Mouse (Mus musculus): ENCODE data around the gene Krt13. TPM values are rescaled to one million over a fixed set of nuclear protein-coding genes. Genes with fewer than 3 reads are reported as not detected.

Krt13 gene
- 0.25 and 1,946 TPM in 2 replicates for polyA plus RNA-seq (2012; rRNA removed)

- DNase-seq, result no peak
- no peak for TF ChIP-seq CTCF (IDR thresholded peaks at IDR 0.05; ENCODE audit: insufficient read depth, low read length)
- no peak for TF ChIP-seq POLR2A (IDR thresholded peaks at IDR 0.05; ENCODE audit: borderline replicate concordance, extremely low read depth, low read depth, low read length)
- H3K4me1 ChIP-seq (ENCODE audit: control insufficient read depth, insufficient read depth, low read length), result no peaks in the 10 kb centered on the region
- no peak within 1 kb of the TSS for H3K4me3 ChIP-seq (replicated peaks; ENCODE audit: extremely low read depth, low read depth, low read length)
- WGBS, result 56% methylated on average over 3 of the region's 3 CpGs
These were observed at the start of gene Krt13 for GRCm38 (mm10) chr11:100121466-100121865. TSS of gene Krt13 (minus strand) at chr11:100121566.

- DNase-seq, result peak; percentile 79
- Histone ChIP-seq H3K4me1 (ENCODE audit: control insufficient read depth, insufficient read depth, low read length) (no peaks in the 10 kb centered on the region; the same call in 1 of the 2 replicates), H3K4me3 (replicated peaks; ENCODE audit: extremely low read depth, low read depth, low read length) (no peak overlapping the region)
- TF ChIP-seq POLR2A (IDR thresholded peaks at IDR 0.05; ENCODE audit: borderline replicate concordance, extremely low read depth, low read depth, low read length) (no peak), CTCF (IDR thresholded peaks at IDR 0.05; ENCODE audit: insufficient read depth, low read length) (peak; percentile 90)
- WGBS, result 27% methylated on average over 14 of the region's 14 CpGs
These were observed 47.7 kb upstream of the Krt13 start for GRCm38 (mm10) chr11:100168765-100169762.

- H3K4me3 ChIP-seq (replicated peaks; ENCODE audit: extremely low read depth, low read depth, low read length), result no peak overlapping the region
These were observed 46.7 kb upstream of the Krt13 start for GRCm38 (mm10) chr11:100168071-100168470.

GRCm38 (mm10) chr11:100164392-100164791 is 43.0 kb upstream of the Krt13 start:
- H3K4me1 ChIP-seq (ENCODE audit: control insufficient read depth, insufficient read depth, low read length), result no peaks in the 10 kb centered on the region; the same call in 1 of the 2 replicates
- TF ChIP-seq POLR2A (IDR thresholded peaks at IDR 0.05; ENCODE audit: borderline replicate concordance, extremely low read depth, low read depth, low read length) (no peak), CTCF (IDR thresholded peaks at IDR 0.05; ENCODE audit: insufficient read depth, low read length) (no peak)
- H3K4me3 ChIP-seq (replicated peaks; ENCODE audit: extremely low read depth, low read depth, low read length), result no peak overlapping the region
- no peak for DNase-seq
- 37% methylated on average over 7 of the region's 7 CpGs for WGBS

More at GRCm38 (mm10) chr11:100168071-100168470, 46.7 kb upstream of the Krt13 start:
- TF ChIP-seq POLR2A (IDR thresholded peaks at IDR 0.05; ENCODE audit: borderline replicate concordance, extremely low read depth, low read depth, low read length) (no peak), CTCF (IDR thresholded peaks at IDR 0.05; ENCODE audit: insufficient read depth, low read length) (no peak)
- H3K4me1 ChIP-seq (ENCODE audit: control insufficient read depth, insufficient read depth, low read length), result no peaks in the 10 kb centered on the region; the same call in 1 of the 2 replicates
- peak; percentile 53 for DNase-seq
- 47% methylated on average over 8 of the region's 8 CpGs for WGBS

- no peak for TF ChIP-seq CTCF (IDR thresholded peaks at IDR 0.05; ENCODE audit: insufficient read depth, low read length)
- TF ChIP-seq POLR2A (IDR thresholded peaks at IDR 0.05; ENCODE audit: borderline replicate concordance, extremely low read depth, low read depth, low read length), result no peak
- 60% methylated on average over 6 of the region's 6 CpGs for WGBS
- no peak overlapping the region for H3K4me3 ChIP-seq (replicated peaks; ENCODE audit: extremely low read depth, low read depth, low read length)
- no peaks in the 10 kb centered on the region for H3K4me1 ChIP-seq (ENCODE audit: control insufficient read depth, insufficient read depth, low read length)
- no peak for DNase-seq
These were observed 36.6 kb upstream of the Krt13 start for GRCm38 (mm10) chr11:100157908-100158477.

DNA sequence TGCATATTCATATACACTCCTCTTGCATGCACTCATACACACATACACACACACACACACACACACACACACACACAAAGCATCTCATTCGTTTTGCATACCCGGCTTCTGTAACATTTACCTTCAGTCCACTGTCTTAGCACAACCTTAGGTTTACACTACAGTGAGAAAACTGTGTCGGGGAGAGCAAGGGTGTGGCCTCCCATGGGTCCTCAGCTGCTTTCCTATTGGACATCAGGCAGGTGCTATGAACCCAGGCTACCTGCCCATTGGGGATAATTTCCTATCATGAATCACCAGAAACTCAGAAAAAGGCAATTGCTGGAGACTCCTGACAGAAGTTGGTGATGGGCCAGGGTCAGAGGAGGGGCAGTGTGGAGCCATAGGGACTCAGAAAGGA is 36.0 kb upstream of the Krt13 start:
- H3K4me3 ChIP-seq (replicated peaks; ENCODE audit: extremely low read depth, low read depth, low read length), result no peak overlapping the region
- no peak for DNase-seq
- TF ChIP-seq CTCF (IDR thresholded peaks at IDR 0.05; ENCODE audit: insufficient read depth, low read length), result no peak
- TF ChIP-seq POLR2A (IDR thresholded peaks at IDR 0.05; ENCODE audit: borderline replicate concordance, extremely low read depth, low read depth, low read length), result no peak
- H3K4me1 ChIP-seq (ENCODE audit: control insufficient read depth, insufficient read depth, low read length), result no peaks in the 10 kb centered on the region
- WGBS, result 58% methylated on average over 3 of the region's 3 CpGs

DNA sequence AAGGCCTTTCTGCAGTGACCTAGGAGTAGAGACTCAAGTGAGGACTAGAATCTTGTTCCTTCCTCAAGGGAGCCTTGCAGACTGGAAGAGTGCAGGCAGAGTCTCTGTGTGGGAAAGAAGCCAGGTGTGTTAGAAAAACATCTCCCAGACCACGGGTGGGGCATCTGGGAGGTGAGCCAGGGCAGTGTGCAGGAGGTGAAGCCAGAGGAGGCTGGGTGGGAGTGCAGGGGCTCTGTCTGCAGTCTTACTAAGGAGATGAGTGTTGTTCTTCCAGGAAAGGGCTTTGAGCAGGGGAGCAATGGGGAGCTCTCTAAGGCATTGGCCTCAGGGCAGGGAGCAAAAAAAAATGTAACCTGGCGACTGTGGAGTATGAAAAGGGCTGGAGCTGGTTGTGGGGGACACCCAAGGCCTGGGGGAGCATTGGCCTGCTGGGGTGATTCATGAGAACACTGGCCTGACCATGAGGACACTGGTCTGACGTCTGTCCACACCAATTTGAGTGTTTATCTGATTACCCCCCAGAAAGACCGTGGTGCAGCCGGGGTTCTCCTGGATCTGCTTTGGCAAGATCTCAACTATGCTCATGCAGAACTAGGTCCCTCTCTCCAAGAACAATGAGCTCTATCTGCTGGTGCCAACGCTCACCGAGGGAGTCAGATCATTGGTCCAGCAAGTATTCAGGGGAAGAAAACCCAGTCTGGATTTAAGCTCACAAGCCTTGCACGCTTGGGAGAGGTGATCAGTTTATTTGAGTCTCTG is 34.3 kb upstream of the Krt13 start:
- Histone ChIP-seq H3K4me1 (ENCODE audit: control insufficient read depth, insufficient read depth, low read length) (no peaks in the 10 kb centered on the region), H3K4me3 (replicated peaks; ENCODE audit: extremely low read depth, low read depth, low read length) (no peak overlapping the region)
- WGBS, result 40% methylated on average over 8 of the region's 8 CpGs
- TF ChIP-seq POLR2A (IDR thresholded peaks at IDR 0.05; ENCODE audit: borderline replicate concordance, extremely low read depth, low read depth, low read length) (no peak), CTCF (IDR thresholded peaks at IDR 0.05; ENCODE audit: insufficient read depth, low read length) (no peak)
- DNase-seq, result no peak

DNA sequence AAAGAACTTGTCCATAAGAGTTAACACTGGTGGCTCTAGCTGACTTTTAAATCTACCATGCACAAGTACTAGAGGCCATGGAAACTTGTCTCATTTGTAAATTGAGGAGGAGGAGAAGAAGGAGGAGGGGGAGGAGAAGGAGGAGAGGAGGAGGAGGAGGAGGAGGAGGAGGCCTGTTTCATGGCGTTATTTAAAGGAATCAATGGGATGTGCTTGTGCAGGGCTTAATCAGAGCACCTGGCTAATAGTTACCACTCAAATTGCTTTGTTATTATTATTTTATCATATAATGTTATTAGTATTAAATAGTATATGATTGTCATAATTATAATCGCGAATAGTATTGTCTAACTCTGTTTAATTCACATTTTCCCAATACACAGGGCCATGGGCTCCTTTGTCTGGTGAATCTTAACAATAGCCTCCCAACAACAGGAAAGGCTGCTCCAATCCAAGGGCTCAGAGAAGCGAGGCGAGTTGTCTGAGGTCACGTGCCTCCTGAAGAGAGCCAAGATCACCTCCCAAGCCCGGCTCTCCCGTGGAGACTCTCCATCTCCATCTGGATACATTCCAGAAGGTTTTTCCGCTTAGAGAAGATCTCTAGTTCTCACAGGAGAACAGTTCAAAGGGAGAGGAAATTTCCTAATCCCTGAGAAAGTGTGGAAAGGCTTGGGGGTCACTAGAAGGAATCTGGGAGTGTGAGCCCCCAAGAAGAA is 27.4 kb upstream of the Krt13 start, which contains the start of gene Krt19:
Gene Krt19, minus strand, starts transcription at position 51 of the 716 bp plus-strand sequence.
- H3K4me3 ChIP-seq (replicated peaks; ENCODE audit: extremely low read depth, low read depth, low read length), result no peak within 1 kb of the TSS
- TF ChIP-seq CTCF (IDR thresholded peaks at IDR 0.05; ENCODE audit: insufficient read depth, low read length), result no peak
- no peak for TF ChIP-seq POLR2A (IDR thresholded peaks at IDR 0.05; ENCODE audit: borderline replicate concordance, extremely low read depth, low read depth, low read length)
- no peaks in the 10 kb centered on the region for H3K4me1 ChIP-seq (ENCODE audit: control insufficient read depth, insufficient read depth, low read length)
- WGBS, result 38% methylated on average over 9 of the region's 9 CpGs
- no peak for DNase-seq

Measured in lung, adult 2 months (tissue).